Mouse (Mus musculus) lung, postnatal 0 days (tissue): ENCODE results near the gene Cep131.

Source experiments
- CTCF ChIP-seq: IDR thresholded peaks from 2 replicates; pipeline ENCODE4 v1.5.1; 2016; ENCODE audit warnings: antibody characterized with exemption, mild to moderate bottlenecking
- EP300 ChIP-seq: IDR thresholded peaks from 2 replicates; pipeline ENCODE4 v1.6.1; 2016; ENCODE audit warnings: antibody characterized with exemption, mild to moderate bottlenecking, control low read depth

GRCm38 (mm10) chr11:120063326-120063725 lies 23.3 kb downstream of the Cep131 start:
- TF ChIP-seq EP300: no peak
- TF ChIP-seq CTCF: no peak
